Mouse (Mus musculus): ENCODE measurements around the gene Lacc1. TPM values are rescaled to one million over a fixed set of nuclear protein-coding genes. Genes with fewer than 3 reads are reported as not detected.
A peak's percentile ranks its signal among the peaks of the same experiment; 100 is the strongest.
"Not testable (repeated sequence)": the region's sequence is repeated elsewhere in the genome, so short reads cannot be mapped to it uniquely, and the experiment has no call there.

The Lacc1 gene
- polyA plus RNA-seq, 1 experiment = 3.0 TPM

- no peaks in the 10 kb centered on the region for H3K36me3 ChIP-seq (ENCODE audit: control insufficient read depth, insufficient read depth, low read length)
- H3K27me3 ChIP-seq (replicated peaks; ENCODE audit: control insufficient read depth, insufficient read depth, low read length) = no peaks in the 10 kb centered on the region
- WGBS = 7% methylated on average over 3 of the region's 3 CpGs
- no peak overlapping the region for H3K4me3 ChIP-seq (ENCODE audit: insufficient read depth, low read depth, low read length)
- peak; percentile 71 for DNase-seq
- peaks cover 3% of the 10 kb centered on the region; the same call in 1 of the 2 replicates for H3K4me1 ChIP-seq (ENCODE audit: control insufficient read depth, insufficient read depth, low read length)
- no peak overlapping the region for H3K27ac ChIP-seq (ENCODE audit: insufficient read depth, low read depth, low read length)
- TF ChIP-seq POLR2A (IDR thresholded peaks at IDR 0.05; ENCODE audit: low read depth, low read length) (no peak), CTCF (conservative IDR thresholded peaks at IDR 0.05; ENCODE audit: insufficient read depth, insufficient read length, low read depth, low read length) (peak; percentile 79)
Measured at GRCm38 (mm10) chr14:77011804-77012203, 24.9 kb downstream of the Lacc1 start.

- Histone ChIP-seq H3K27me3 (replicated peaks; ENCODE audit: control insufficient read depth, insufficient read depth, low read length) (no peaks in the 10 kb centered on the region), H3K4me1 (ENCODE audit: control insufficient read depth, insufficient read depth, low read length) (peaks cover 3% of the 10 kb centered on the region; the same call in 1 of the 2 replicates), H3K36me3 (ENCODE audit: control insufficient read depth, insufficient read depth, low read length) (no peaks in the 10 kb centered on the region), H3K27ac (ENCODE audit: insufficient read depth, low read depth, low read length) (no peak overlapping the region), H3K4me3 (ENCODE audit: insufficient read depth, low read depth, low read length) (no peak overlapping the region)
- no peak for TF ChIP-seq POLR2A (IDR thresholded peaks at IDR 0.05; ENCODE audit: low read depth, low read length)
- TF ChIP-seq CTCF (conservative IDR thresholded peaks at IDR 0.05; ENCODE audit: insufficient read depth, insufficient read length, low read depth, low read length) = peak; percentile 82
- peak; percentile 89 for DNase-seq
- 7% methylated on average over 3 of the region's 3 CpGs for WGBS
Measured at GRCm38 (mm10) chr14:77008238-77008637, 28.5 kb downstream of the Lacc1 start.

GRCm38 (mm10) chr14:77005566-77005965, 31.1 kb downstream of the Lacc1 start:
- WGBS = 70% methylated on average over 5 of the region's 5 CpGs
- H3K4me1 ChIP-seq (ENCODE audit: control insufficient read depth, insufficient read depth, low read length) = peaks cover 3% of the 10 kb centered on the region; the same call in 1 of the 2 replicates
- TF ChIP-seq CTCF (conservative IDR thresholded peaks at IDR 0.05; ENCODE audit: insufficient read depth, insufficient read length, low read depth, low read length) = no peak
- no peak for TF ChIP-seq POLR2A (IDR thresholded peaks at IDR 0.05; ENCODE audit: low read depth, low read length)
- no peaks in the 10 kb centered on the region for H3K27me3 ChIP-seq (replicated peaks; ENCODE audit: control insufficient read depth, insufficient read depth, low read length)
- DNase-seq = no peak
- H3K27ac ChIP-seq (ENCODE audit: insufficient read depth, low read depth, low read length) = no peak overlapping the region
- H3K4me3 ChIP-seq (ENCODE audit: insufficient read depth, low read depth, low read length) = no peak overlapping the region
- no peaks in the 10 kb centered on the region for H3K36me3 ChIP-seq (ENCODE audit: control insufficient read depth, insufficient read depth, low read length)

- H3K36me3 ChIP-seq (ENCODE audit: control insufficient read depth, insufficient read depth, low read length) = no peaks in the 10 kb centered on the region
- no peaks in the 10 kb centered on the region for H3K27me3 ChIP-seq (replicated peaks; ENCODE audit: control insufficient read depth, insufficient read depth, low read length)
- no peak for TF ChIP-seq POLR2A (IDR thresholded peaks at IDR 0.05; ENCODE audit: low read depth, low read length)
- no peak for TF ChIP-seq CTCF (conservative IDR thresholded peaks at IDR 0.05; ENCODE audit: insufficient read depth, insufficient read length, low read depth, low read length)
- peaks cover 3% of the 10 kb centered on the region; the same call in 1 of the 2 replicates for H3K4me1 ChIP-seq (ENCODE audit: control insufficient read depth, insufficient read depth, low read length)
- no peak overlapping the region for H3K27ac ChIP-seq (ENCODE audit: insufficient read depth, low read depth, low read length)
- DNase-seq = peak; percentile 4
- 43% methylated on average over 8 of the region's 8 CpGs for WGBS
- no peak overlapping the region for H3K4me3 ChIP-seq (ENCODE audit: insufficient read depth, low read depth, low read length)
Measured at GRCm38 (mm10) chr14:77004740-77005139, 32.0 kb downstream of the Lacc1 start.

- not testable (repeated sequence) for H3K4me1 ChIP-seq (ENCODE audit: control insufficient read depth, insufficient read depth, low read length); DNase-seq; H3K36me3 ChIP-seq (ENCODE audit: control insufficient read depth, insufficient read depth, low read length); H3K4me3 ChIP-seq (ENCODE audit: insufficient read depth, low read depth, low read length); H3K27me3 ChIP-seq (replicated peaks; ENCODE audit: control insufficient read depth, insufficient read depth, low read length); H3K27ac ChIP-seq (ENCODE audit: insufficient read depth, low read depth, low read length)
- WGBS = 88% methylated on average over 2 of the region's 2 CpGs
Measured at GRCm38 (mm10) chr14:76990351-76990750, 46.4 kb downstream of the Lacc1 start.

- DNase-seq = no peak
- TF ChIP-seq CTCF (conservative IDR thresholded peaks at IDR 0.05; ENCODE audit: insufficient read depth, insufficient read length, low read depth, low read length) (no peak), POLR2A (IDR thresholded peaks at IDR 0.05; ENCODE audit: low read depth, low read length) (no peak)
- H3K4me3 ChIP-seq (ENCODE audit: insufficient read depth, low read depth, low read length) = no peak overlapping the region
- H3K36me3 ChIP-seq (ENCODE audit: control insufficient read depth, insufficient read depth, low read length) = no peaks in the 10 kb centered on the region
- 37% methylated on average over 1 of the region's 1 CpGs for WGBS
- H3K27me3 ChIP-seq (replicated peaks; ENCODE audit: control insufficient read depth, insufficient read depth, low read length) = no peaks in the 10 kb centered on the region
- no peak overlapping the region for H3K27ac ChIP-seq (ENCODE audit: insufficient read depth, low read depth, low read length)
- H3K4me1 ChIP-seq (ENCODE audit: control insufficient read depth, insufficient read depth, low read length) = no peaks in the 10 kb centered on the region
Measured at GRCm38 (mm10) chr14:76981781-76982180, 54.9 kb downstream of the Lacc1 start.

GRCm38 (mm10) chr14:76981176-76981575, 55.5 kb downstream of the Lacc1 start:
- no peaks in the 10 kb centered on the region for H3K36me3 ChIP-seq (ENCODE audit: control insufficient read depth, insufficient read depth, low read length)
- 92% methylated on average over 4 of the region's 4 CpGs for WGBS
- DNase-seq = no peak
- no peaks in the 10 kb centered on the region for H3K4me1 ChIP-seq (ENCODE audit: control insufficient read depth, insufficient read depth, low read length)
- TF ChIP-seq POLR2A (IDR thresholded peaks at IDR 0.05; ENCODE audit: low read depth, low read length) = no peak
- TF ChIP-seq CTCF (conservative IDR thresholded peaks at IDR 0.05; ENCODE audit: insufficient read depth, insufficient read length, low read depth, low read length) = no peak
- no peaks in the 10 kb centered on the region for H3K27me3 ChIP-seq (replicated peaks; ENCODE audit: control insufficient read depth, insufficient read depth, low read length)
- H3K4me3 ChIP-seq (ENCODE audit: insufficient read depth, low read depth, low read length) = no peak overlapping the region
- H3K27ac ChIP-seq (ENCODE audit: insufficient read depth, low read depth, low read length) = no peak overlapping the region

GRCm38 (mm10) chr14:76979569-76979968, 57.1 kb downstream of the Lacc1 start:
- H3K36me3 ChIP-seq (ENCODE audit: control insufficient read depth, insufficient read depth, low read length) = no peaks in the 10 kb centered on the region
- H3K4me1 ChIP-seq (ENCODE audit: control insufficient read depth, insufficient read depth, low read length) = no peaks in the 10 kb centered on the region
- H3K27me3 ChIP-seq (replicated peaks; ENCODE audit: control insufficient read depth, insufficient read depth, low read length) = no peaks in the 10 kb centered on the region
- WGBS = 69% methylated on average over 9 of the region's 9 CpGs
- DNase-seq = no peak
- H3K27ac ChIP-seq (ENCODE audit: insufficient read depth, low read depth, low read length) = no peak overlapping the region
- no peak for TF ChIP-seq CTCF (conservative IDR thresholded peaks at IDR 0.05; ENCODE audit: insufficient read depth, insufficient read length, low read depth, low read length)
- no peak for TF ChIP-seq POLR2A (IDR thresholded peaks at IDR 0.05; ENCODE audit: low read depth, low read length)
- H3K4me3 ChIP-seq (ENCODE audit: insufficient read depth, low read depth, low read length) = no peak overlapping the region

Other genes with a start within 250 kb of the Lacc1 start
- gene Ccdc122, start 132 bp downstream of the Lacc1 start, polyA plus RNA-seq (2012; rRNA removed) = 0.48 and 0.49 TPM in 2 replicates
- gene Enox1, start 119.9 kb upstream of the Lacc1 start, polyA plus RNA-seq (2012; rRNA removed) = 0.88 and 1.1 TPM in 2 replicates